Mouse (Mus musculus) embryonic facial prominence, embryonic 15.5 days (tissue): ENCODE results near the gene Anxa6. TPM values are rescaled to one million over a fixed set of nuclear protein-coding genes. Genes with fewer than 3 reads are reported as not detected.

ENCODE experiments used
- ATAC-seq: fragments of 200-750 bp; cut with Nextera tagmentation; 2 replicates; pipeline ENCODE4 v1.8.0; 2017; ENCODE audit warnings: low read depth, moderate TSS enrichment; ENCODE audit not compliant: insufficient number of reproducible peaks, low FRiP score, low TSS enrichment
- H3K27ac ChIP-seq: fragments of 300-500 bp; sonication (generic); replicated peaks from 2 replicates; pipeline ENCODE4 v1.5.1; 2015; ENCODE audit warnings: mild to moderate bottlenecking, inconsistent platforms
- H3K27me3 ChIP-seq: fragments of 300-500 bp; sonication (generic); 2 replicates; pipeline ENCODE4 v1.6.1; 2015; ENCODE audit warnings: inconsistent platforms
- H3K36me3 ChIP-seq: fragments of 300-500 bp; sonication (generic); 2 replicates; pipeline ENCODE4 v1.6.1; 2015; ENCODE audit warnings: mild to moderate bottlenecking, inconsistent platforms
- H3K4me1 ChIP-seq: fragments of 300-500 bp; sonication (generic); 2 replicates; pipeline ENCODE4 v1.6.1; 2015; ENCODE audit warnings: inconsistent platforms
- H3K4me2 ChIP-seq: fragments of 300-500 bp; sonication (generic); replicated peaks from 2 replicates; pipeline ENCODE4 v1.6.1; 2015; ENCODE audit warnings: mild to moderate bottlenecking, inconsistent platforms
- H3K4me3 ChIP-seq: fragments of 300-500 bp; sonication (generic); replicated peaks from 2 replicates; pipeline ENCODE4 v1.5.1; 2015; ENCODE audit warnings: mild to moderate bottlenecking, inconsistent platforms
- H3K9ac ChIP-seq: fragments of 300-500 bp; sonication (generic); 2 replicates; pipeline ENCODE4 v1.6.1; 2015; ENCODE audit warnings: inconsistent platforms
- H3K9me3 ChIP-seq: fragments of 300-500 bp; sonication (generic); replicated peaks from 2 replicates; pipeline ENCODE4 v1.6.1; 2016; ENCODE audit warnings: inconsistent platforms
- WGBS: fragments of 180-500 bp; shearing (Covaris S2); methylation state at CpG from one replicate; pipeline ENCODE4 v1.1.7; 2015; 5-methylcytosine and 5-hydroxymethylcytosine counted together
- polyA plus RNA-seq: library from polyadenylated mRNA; unstranded; fragments of >200 nt; fragmentation: Nextera tagmentation; extraction: Ambion mirVana; gene quantifications from 2 replicates; pipeline ENCODE4 v1.2.1, GENCODE M21; 2015

Gene Anxa6
- polyA plus RNA-seq, 1 experiment from 2014 or later: 355 TPM

- Histone ChIP-seq H3K4me2 (no peak overlapping the region), H3K27ac (no peak overlapping the region), H3K4me3 (no peak overlapping the region), H3K4me1 (peaks cover 60% of the 10 kb centered on the region), H3K27me3 (no peaks in the 10 kb centered on the region), H3K9ac (no peak overlapping the region), H3K9me3 (no peaks in the 10 kb centered on the region), H3K36me3 (peaks cover 57% of the 10 kb centered on the region)
- 68% methylated on average over 2 of the region's 2 CpGs for WGBS
- no peak for ATAC-seq
Observed at GRCm38 (mm10) chr11:55017201-55017600, 16.0 kb downstream of the Anxa6 start.

DNA sequence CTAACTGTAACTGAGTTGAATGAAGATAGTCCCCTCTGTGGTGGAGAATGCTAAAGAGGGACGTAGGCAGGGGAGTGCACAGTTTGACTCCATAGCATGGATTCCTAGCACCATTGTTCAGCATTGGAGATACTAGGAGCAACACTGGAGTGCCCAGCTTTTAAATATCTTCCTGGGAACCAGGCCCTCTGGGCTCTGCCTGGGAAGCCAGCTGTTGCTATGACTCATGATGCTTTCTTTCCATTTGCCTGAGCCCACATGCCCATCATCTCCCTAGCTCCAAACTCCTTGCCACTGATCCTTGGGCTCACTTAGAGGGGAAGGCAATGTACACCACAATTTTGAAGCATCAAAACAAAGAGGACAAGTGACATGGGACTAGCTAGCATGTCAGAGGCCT is 16.5 kb downstream of the Anxa6 start:
- peaks cover 56% of the 10 kb centered on the region for H3K4me1 ChIP-seq
- WGBS: 81% methylated on average over 1 of the region's 1 CpGs
- no peak overlapping the region for H3K4me2 ChIP-seq
- H3K9me3 ChIP-seq: no peaks in the 10 kb centered on the region
- H3K36me3 ChIP-seq: peaks cover 62% of the 10 kb centered on the region
- H3K27ac ChIP-seq: no peak overlapping the region
- no peak for ATAC-seq
- no peaks in the 10 kb centered on the region for H3K27me3 ChIP-seq
- H3K9ac ChIP-seq: no peak overlapping the region
- no peak overlapping the region for H3K4me3 ChIP-seq

DNA sequence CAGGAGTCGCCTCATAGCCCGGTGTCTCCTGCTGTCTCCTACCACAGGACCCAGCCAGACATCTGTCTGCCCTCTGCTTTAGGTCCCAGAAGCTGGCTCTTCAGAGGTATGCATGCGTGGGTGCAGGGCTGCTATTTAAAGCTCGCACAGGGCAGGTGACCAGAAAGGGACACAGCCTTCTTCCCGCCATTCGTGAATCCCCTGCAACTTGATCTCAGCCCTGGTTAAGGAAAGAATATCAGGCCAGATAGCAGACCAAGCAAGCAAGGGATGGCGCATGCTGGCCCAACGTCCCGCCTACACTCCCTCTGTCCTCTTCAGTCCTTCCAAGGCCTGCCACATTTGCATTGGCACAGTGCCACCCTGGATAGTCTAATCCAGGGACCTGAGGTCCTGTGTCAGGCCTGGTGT is 17.4 kb downstream of the Anxa6 start:
- Histone ChIP-seq H3K4me1 (peaks cover 49% of the 10 kb centered on the region), H3K27ac (peak overlapping the region; percentile 44), H3K4me2 (no peak overlapping the region), H3K36me3 (peaks cover 64% of the 10 kb centered on the region), H3K9me3 (no peaks in the 10 kb centered on the region), H3K4me3 (no peak overlapping the region), H3K27me3 (no peaks in the 10 kb centered on the region), H3K9ac (no peak overlapping the region)
- 56% methylated on average over 9 of the region's 9 CpGs for WGBS
- peak; percentile 41; the same call in 1 of the 2 replicates for ATAC-seq

GRCm38 (mm10) chr11:55015264-55015663 is 18.0 kb downstream of the Anxa6 start:
- ATAC-seq: no peak
- 63% methylated on average over 3 of the region's 3 CpGs for WGBS
- Histone ChIP-seq H3K4me2 (no peak overlapping the region), H3K9ac (no peak overlapping the region), H3K27me3 (no peaks in the 10 kb centered on the region), H3K36me3 (peaks cover 65% of the 10 kb centered on the region), H3K9me3 (no peaks in the 10 kb centered on the region), H3K27ac (peak overlapping the region; percentile 44; the same call in 1 of the 2 replicates), H3K4me1 (peaks cover 45% of the 10 kb centered on the region), H3K4me3 (no peak overlapping the region)

DNA sequence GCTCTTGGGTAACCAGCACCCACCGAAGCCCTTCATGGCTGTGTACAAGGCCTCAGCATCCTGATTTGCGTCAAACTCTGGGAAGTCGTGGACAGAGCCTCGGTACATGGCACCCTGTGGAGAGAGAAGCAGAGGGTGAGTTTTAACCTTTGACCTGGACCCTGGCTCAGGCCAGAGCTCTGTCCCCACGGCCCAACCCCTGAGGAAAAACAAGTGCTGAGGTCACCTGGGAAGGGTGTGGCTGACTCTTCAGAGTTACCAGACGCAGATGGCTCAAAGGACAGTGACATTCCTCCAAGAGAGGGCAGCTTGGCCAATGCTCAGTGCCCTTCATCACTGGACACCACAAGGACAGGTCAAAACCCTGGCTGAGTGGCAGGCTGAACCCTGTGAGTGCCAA is 19.4 kb downstream of the Anxa6 start:
- Histone ChIP-seq H3K9ac (no peak overlapping the region), H3K4me2 (no peak overlapping the region), H3K27ac (no peak overlapping the region), H3K36me3 (peaks cover 67% of the 10 kb centered on the region), H3K27me3 (no peaks in the 10 kb centered on the region), H3K4me1 (peaks cover 34% of the 10 kb centered on the region), H3K9me3 (no peaks in the 10 kb centered on the region), H3K4me3 (no peak overlapping the region)
- no peak for ATAC-seq
- WGBS: 68% methylated on average over 6 of the region's 6 CpGs

GRCm38 (mm10) chr11:55012551-55013521 is 20.4 kb downstream of the Anxa6 start:
- WGBS: 78% methylated on average over 5 of the region's 5 CpGs
- Histone ChIP-seq H3K36me3 (peaks cover 71% of the 10 kb centered on the region), H3K27ac (no peak overlapping the region)

GRCm38 (mm10) chr11:55011440-55011839 is 21.8 kb downstream of the Anxa6 start:
- ATAC-seq: no peak
- peaks cover 13% of the 10 kb centered on the region for H3K4me1 ChIP-seq
- no peaks in the 10 kb centered on the region for H3K27me3 ChIP-seq
- peaks cover 85% of the 10 kb centered on the region for H3K36me3 ChIP-seq
- no peak overlapping the region for H3K4me2 ChIP-seq
- 71% methylated on average over 3 of the region's 3 CpGs for WGBS
- H3K9me3 ChIP-seq: no peaks in the 10 kb centered on the region
- H3K27ac ChIP-seq: no peak overlapping the region
- H3K4me3 ChIP-seq: no peak overlapping the region
- no peak overlapping the region for H3K9ac ChIP-seq

More at GRCm38 (mm10) chr11:55012551-55013521, 20.4 kb downstream of the Anxa6 start:
- H3K4me3 ChIP-seq: no peak overlapping the region
- peaks cover 26% of the 10 kb centered on the region for H3K4me1 ChIP-seq
- no peaks in the 10 kb centered on the region for H3K9me3 ChIP-seq
- H3K9ac ChIP-seq: no peak overlapping the region
- no peak for ATAC-seq
- H3K27me3 ChIP-seq: no peaks in the 10 kb centered on the region
- no peak overlapping the region for H3K4me2 ChIP-seq

DNA sequence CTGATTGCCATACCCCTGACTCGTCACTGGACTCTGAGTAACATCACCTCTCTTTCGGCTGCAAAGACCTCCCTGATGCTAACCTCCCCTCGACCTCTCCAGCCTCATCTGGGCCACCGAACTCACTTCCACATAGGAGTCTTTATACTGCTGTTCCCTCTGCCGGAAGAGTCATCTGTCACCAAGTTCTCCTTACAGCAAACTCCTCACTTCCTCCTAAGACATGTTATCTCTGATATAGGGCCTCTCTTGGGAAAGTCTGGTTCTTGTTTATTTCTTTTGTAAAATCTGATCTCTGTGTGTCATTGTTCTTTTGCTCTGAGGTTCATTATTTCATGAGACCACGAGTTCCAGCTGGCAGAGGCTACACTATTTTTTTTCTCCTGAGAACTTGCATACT is 25.0 kb downstream of the Anxa6 start:
- Histone ChIP-seq H3K36me3 (peaks cover 100% of the 10 kb centered on the region), H3K27ac (no peak overlapping the region)
- 71% methylated on average over 6 of the region's 6 CpGs for WGBS

DNA sequence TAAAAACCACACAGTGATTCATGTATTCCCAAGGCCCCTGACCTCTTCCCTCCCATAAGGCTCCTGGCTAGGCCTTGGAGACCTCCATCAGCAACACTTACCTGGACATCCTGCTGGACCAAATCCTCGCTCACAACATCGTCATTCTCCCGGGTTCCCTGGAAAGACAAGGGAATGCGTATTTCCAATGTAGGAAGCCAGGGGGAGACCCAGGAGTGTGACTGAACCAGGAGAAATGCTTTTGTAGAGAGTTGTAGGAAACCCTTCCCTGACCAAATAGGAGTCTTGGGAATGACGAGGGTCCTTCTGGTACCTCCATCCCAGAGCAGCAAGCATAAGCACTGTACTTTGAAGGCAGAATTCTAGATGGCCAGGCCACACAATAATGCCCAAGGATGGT is 27.6 kb downstream of the Anxa6 start:
- Histone ChIP-seq H3K27ac (no peak overlapping the region), H3K4me1 (no peaks in the 10 kb centered on the region), H3K36me3 (peaks cover 97% of the 10 kb centered on the region), H3K4me2 (no peak overlapping the region), H3K4me3 (no peak overlapping the region), H3K9me3 (0 out of 2 replicates have a peak, but pooled peaks cover 3% of the 10 kb centered on the region), H3K27me3 (no peaks in the 10 kb centered on the region), H3K9ac (no peak overlapping the region)
- 86% methylated on average over 5 of the region's 5 CpGs for WGBS
- no peak for ATAC-seq

More for the DNA sequence above, 25.0 kb downstream of the Anxa6 start:
- no peak for ATAC-seq
- no peak overlapping the region for H3K4me2 ChIP-seq
- no peak overlapping the region for H3K9ac ChIP-seq
- H3K4me3 ChIP-seq: no peak overlapping the region
- H3K27me3 ChIP-seq: no peaks in the 10 kb centered on the region
- no peaks in the 10 kb centered on the region for H3K4me1 ChIP-seq
- no peaks in the 10 kb centered on the region for H3K9me3 ChIP-seq

DNA sequence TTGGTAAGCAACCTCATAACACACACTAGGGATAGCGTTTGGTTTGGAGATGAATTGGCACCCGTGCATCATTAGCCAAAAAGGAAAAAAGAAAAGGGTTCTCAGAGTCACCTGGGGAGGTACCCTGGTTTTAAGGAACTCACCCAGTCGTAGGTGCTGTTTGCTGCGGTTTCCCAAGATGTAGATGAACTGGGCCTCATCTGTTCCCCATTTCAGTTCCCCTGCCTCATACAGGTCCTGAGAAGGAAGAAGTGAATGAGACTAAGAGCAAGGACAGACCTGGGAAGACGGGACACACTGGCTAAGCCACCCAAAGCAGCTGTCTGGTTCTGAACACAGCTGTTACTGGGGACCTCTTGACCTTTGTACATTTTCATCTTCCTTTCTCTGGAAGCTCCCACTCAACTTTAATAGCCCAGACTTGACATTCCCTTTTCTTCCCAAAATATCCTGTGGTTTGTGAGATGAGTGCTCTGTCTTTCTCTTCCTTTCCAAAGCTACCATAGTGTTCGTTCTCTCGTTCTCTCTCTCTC is 28.2 kb downstream of the Anxa6 start:
- 0 out of 2 replicates have a peak, but pooled peaks cover 3% of the 10 kb centered on the region for H3K9me3 ChIP-seq
- 72% methylated on average over 7 of the region's 7 CpGs for WGBS
- H3K36me3 ChIP-seq: peaks cover 97% of the 10 kb centered on the region
- H3K9ac ChIP-seq: no peak overlapping the region
- H3K4me2 ChIP-seq: no peak overlapping the region
- H3K4me1 ChIP-seq: no peaks in the 10 kb centered on the region
- no peaks in the 10 kb centered on the region for H3K27me3 ChIP-seq
- no peak overlapping the region for H3K4me3 ChIP-seq
- ATAC-seq: no peak
- no peak overlapping the region for H3K27ac ChIP-seq

DNA sequence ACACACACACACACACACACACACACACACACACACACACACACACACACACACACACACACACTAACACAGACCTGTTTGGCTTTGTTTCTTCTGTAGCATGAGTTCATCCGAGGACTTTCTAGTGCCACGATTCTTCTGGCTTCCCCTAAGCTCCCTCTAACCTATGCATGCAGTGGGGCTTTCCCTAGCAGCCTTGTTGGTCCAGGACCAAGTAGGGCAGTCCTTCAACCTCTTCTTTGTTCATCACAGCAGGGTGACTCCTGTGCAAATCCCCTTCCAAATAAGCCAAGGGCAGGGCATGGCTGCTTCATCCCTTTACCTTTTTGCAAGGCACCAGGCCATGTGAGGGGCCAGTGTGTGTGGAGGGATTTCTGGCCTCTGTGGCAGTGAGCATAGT is 34.5 kb downstream of the Anxa6 start:
- no peaks in the 10 kb centered on the region for H3K27me3 ChIP-seq
- H3K9ac ChIP-seq: no peak overlapping the region
- no peak overlapping the region for H3K4me3 ChIP-seq
- 58% methylated on average over 2 of the region's 2 CpGs for WGBS
- H3K4me1 ChIP-seq: 0 out of 2 replicates have a peak, but pooled peaks cover 3% of the 10 kb centered on the region
- 0 out of 2 replicates have a peak, but pooled peaks cover 3% of the 10 kb centered on the region for H3K9me3 ChIP-seq
- ATAC-seq: no peak
- H3K27ac ChIP-seq: no peak overlapping the region
- H3K4me2 ChIP-seq: no peak overlapping the region
- H3K36me3 ChIP-seq: peaks cover 86% of the 10 kb centered on the region
